Mouse (Mus musculus) megakaryocyte-erythroid progenitor cell, adult 5 weeks (primary cell): ENCODE data around the gene Ptgis. TPM values are rescaled to one million over a fixed set of nuclear protein-coding genes. Genes with fewer than 3 reads are reported as not detected.

Experiments
- polyA plus RNA-seq: library from polyadenylated mRNA; stranded (reverse); fragments of >175 nt; gene quantifications from 2 replicates; pipeline ENCODE4 v1.2.3, GENCODE M21; 2012

Gene Ptgis
- polyA plus RNA-seq, result not detected in 2 replicates

DNA sequence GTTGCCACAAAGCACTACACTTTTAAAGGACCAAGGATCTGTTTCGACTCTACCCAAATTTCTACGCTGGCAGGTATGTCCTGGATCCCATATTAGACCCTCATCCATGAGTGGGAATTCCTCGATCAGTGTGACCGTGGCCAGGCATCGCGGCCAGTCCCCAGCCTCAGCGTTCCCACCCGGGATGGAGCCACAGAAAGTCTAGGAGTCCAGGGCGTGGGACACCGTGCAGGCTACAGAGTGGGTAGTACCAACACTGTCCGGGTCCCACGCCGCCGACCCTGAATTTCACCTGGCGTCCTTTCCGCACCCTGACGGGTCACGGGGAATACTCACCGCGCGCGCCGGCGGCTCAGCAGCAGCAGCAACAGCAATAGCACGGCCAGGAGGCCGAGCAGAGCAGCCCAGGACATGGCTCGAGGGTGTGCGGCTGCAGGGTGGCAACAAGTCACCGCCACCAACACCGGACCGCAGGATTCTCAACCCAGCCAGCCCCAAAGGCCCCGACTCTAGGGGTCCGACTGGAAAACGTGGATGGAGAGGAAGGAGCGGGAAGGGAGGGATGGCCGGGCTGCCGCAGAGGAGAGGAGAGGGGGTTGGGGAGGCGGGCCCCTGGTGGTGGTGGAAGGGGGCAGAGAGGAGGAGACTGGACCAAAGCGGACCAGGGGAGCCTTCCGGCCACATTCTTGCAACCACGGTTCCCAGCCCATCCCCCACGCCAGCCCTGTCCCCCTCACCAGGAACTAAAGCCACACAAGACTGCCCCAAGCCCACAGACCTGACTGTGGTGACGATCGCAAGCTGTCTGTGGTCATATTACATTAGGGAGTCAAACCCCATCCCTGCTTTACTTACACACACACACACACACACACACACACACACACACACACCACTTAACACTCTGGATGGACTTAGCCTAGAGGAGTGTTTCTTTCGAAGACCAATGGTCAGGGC lies at the start of gene Ptgis:
Gene Ptgis, minus strand, starts transcription at position 597 of the 957 bp plus-strand sequence.

DNA sequence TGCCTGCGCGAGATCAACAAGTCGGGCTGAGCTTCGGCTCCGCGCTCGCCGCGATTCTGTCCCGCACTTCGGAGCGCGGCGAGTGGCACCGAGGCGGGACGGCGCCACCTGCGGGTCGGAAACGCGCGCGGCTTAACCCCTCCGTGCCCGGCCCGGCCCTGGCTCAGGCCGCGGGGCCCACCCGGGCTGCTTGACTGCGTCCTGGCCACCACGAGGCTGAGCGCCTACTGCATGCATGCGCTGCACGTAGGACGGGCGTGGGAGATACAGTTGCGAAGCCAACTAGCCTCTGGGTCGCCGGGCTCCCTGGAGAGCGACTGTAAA lies 50.4 kb downstream of the Ptgis start, which contains the start of gene Kcnb1:
Gene Kcnb1, minus strand, starts transcription at position 80 of the 324 bp plus-strand sequence.

Other genes starting within 250 kb of the Ptgis start
- gene Stau1, start 244.3 kb downstream of the Ptgis start, polyA plus RNA-seq, result 45.1 and 47.6 TPM in 2 replicates
- gene Ddx27, start 225.4 kb downstream of the Ptgis start, polyA plus RNA-seq, result 72.9 and 106 TPM in 2 replicates
- 6.5 and 6.8 TPM in 2 replicates for gene Znfx1, start 177.6 kb downstream of the Ptgis start, polyA plus RNA-seq
- gene Kcnb1, start 50.4 kb downstream of the Ptgis start, polyA plus RNA-seq, result 0.15 and 0.26 TPM in 2 replicates
- 8.0 and 9.7 TPM in 2 replicates for gene B4galt5, start 108.6 kb upstream of the Ptgis start, polyA plus RNA-seq
- 10.5 and 13.4 TPM in 2 replicates for gene Slc9a8, start 181.1 kb upstream of the Ptgis start, polyA plus RNA-seq